Mouse (Mus musculus) olfactory bulb, adult 2 months (tissue): ENCODE data around the gene Gpr88. TPM values are rescaled to one million over a fixed set of nuclear protein-coding genes. Genes with fewer than 3 reads are reported as not detected.

ENCODE experiments used
- H3K27ac ChIP-seq: fragments of 200-500 bp; 2 replicates; pipeline ENCODE4 v1.5.1; 2012; ENCODE audit warnings: low read depth, low read length; ENCODE audit not compliant: insufficient read depth
- H3K4me1 ChIP-seq: fragments of 200-500 bp; 2 replicates; pipeline ENCODE4 v1.6.1; 2012; ENCODE audit warnings: low read length; ENCODE audit not compliant: control insufficient read depth, insufficient read depth
- H3K4me3 ChIP-seq: fragments of 200-500 bp; 2 replicates; pipeline ENCODE4 v1.5.1; 2012; ENCODE audit warnings: mild to moderate bottlenecking, low read depth, low read length, moderate library complexity; ENCODE audit not compliant: insufficient read depth
- CTCF ChIP-seq: fragments of 200-500 bp; IDR thresholded peaks from 2 replicates; pipeline ENCODE4 v1.5.1; 2012; ENCODE audit warnings: low read depth, mild to moderate bottlenecking, low read length, moderate library complexity; ENCODE audit not compliant: insufficient read depth
- POLR2A ChIP-seq: fragments of 200-500 bp; IDR thresholded peaks from 2 replicates; pipeline ENCODE4 v1.6.1; 2012; ENCODE audit warnings: mild to moderate bottlenecking, low read depth, low read length, moderate library complexity; ENCODE audit not compliant: insufficient read depth
- WGBS: fragments of 180-500 bp; shearing (Covaris S2); methylation state at CpG from one replicate; pipeline ENCODE4 v1.1.7; 2018; 5-methylcytosine and 5-hydroxymethylcytosine counted together
- polyA plus RNA-seq: library from polyadenylated mRNA; stranded (reverse); fragments of >200 nt; gene quantifications from 2 replicates; pipeline ENCODE4 v1.2.4, GENCODE M21; 2012; ENCODE audit warnings: low replicate concordance; ENCODE audit not compliant: missing spikeins, insufficient read depth, insufficient read length

The Gpr88 gene
- polyA plus RNA-seq, 1 experiment: not detected

GRCm38 (mm10) chr3:116211639-116212038 lies 41.7 kb downstream of the Gpr88 start:
- Histone ChIP-seq H3K4me1 (no peaks in the 10 kb centered on the region), H3K4me3 (no peak overlapping the region), H3K27ac (no peak overlapping the region)
- TF ChIP-seq CTCF (no peak), POLR2A (no peak)
- WGBS: 87% methylated on average over 5 of the region's 5 CpGs

GRCm38 (mm10) chr3:116210720-116211121 lies 42.6 kb downstream of the Gpr88 start:
- TF ChIP-seq POLR2A: no peak
- TF ChIP-seq CTCF: no peak
- WGBS: 74% methylated on average over 8 of the region's 8 CpGs
- no peak overlapping the region for H3K27ac ChIP-seq
- no peak overlapping the region for H3K4me3 ChIP-seq
- H3K4me1 ChIP-seq: no peaks in the 10 kb centered on the region

DNA sequence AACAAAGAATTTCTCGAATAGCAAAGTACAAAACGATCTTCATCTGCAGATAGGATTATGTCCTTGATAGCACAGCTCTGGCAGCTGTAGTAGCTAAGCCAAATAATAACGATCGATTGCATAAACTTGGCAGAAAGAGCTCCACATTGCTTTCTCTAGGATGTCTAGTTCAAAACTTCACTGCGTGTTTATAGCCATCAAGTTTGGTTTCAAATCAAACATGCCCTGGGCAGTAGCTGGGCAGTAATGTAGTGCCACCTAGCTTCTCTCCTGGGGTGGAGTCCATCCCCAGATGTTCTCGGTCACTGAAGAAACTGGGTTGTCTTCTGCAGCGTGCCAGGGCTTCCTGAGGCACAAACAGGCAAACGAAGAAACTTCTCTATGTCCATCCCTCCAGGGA lies 44.1 kb downstream of the Gpr88 start:
- WGBS: 76% methylated on average over 8 of the region's 8 CpGs
- no peak overlapping the region for H3K4me3 ChIP-seq
- no peaks in the 10 kb centered on the region for H3K4me1 ChIP-seq
- H3K27ac ChIP-seq: no peak overlapping the region
- no peak for TF ChIP-seq POLR2A
- TF ChIP-seq CTCF: no peak

- 89% methylated on average over 8 of the region's 8 CpGs for WGBS
- no peak for TF ChIP-seq POLR2A
- TF ChIP-seq CTCF: no peak
- H3K4me1 ChIP-seq: no peaks in the 10 kb centered on the region
These were observed 46.9 kb downstream of the Gpr88 start for GRCm38 (mm10) chr3:116206306-116206834.

GRCm38 (mm10) chr3:116205346-116206219 lies 47.7 kb downstream of the Gpr88 start:
- Histone ChIP-seq H3K4me3 (no peak overlapping the region), H3K27ac (no peak overlapping the region), H3K4me1 (no peaks in the 10 kb centered on the region)
- WGBS: 91% methylated on average over 13 of the region's 13 CpGs
- no peak for TF ChIP-seq POLR2A
- TF ChIP-seq CTCF: no peak

More at GRCm38 (mm10) chr3:116206306-116206834, 46.9 kb downstream of the Gpr88 start:
- H3K27ac ChIP-seq: no peak overlapping the region
- no peak overlapping the region for H3K4me3 ChIP-seq

DNA sequence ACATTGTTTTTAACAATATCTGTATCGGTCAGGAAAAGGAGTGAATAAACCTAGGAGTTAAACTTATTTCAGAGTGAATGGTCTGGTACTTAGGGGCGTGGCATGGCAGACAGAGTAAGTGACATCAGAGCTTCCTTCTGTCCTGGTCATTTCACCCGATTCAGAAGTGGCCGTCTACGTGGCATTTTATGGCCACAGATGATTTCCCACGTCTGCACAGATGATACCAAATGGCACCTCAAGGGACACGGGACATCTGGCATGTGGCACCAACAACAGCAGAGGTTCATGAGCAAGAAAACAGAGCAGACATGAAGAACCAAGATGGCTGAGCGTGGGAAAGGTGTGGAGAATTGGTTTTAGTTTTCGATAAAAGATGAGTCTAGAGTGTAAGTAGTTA lies 48.7 kb downstream of the Gpr88 start:
- no peaks in the 10 kb centered on the region for H3K4me1 ChIP-seq
- TF ChIP-seq CTCF (no peak), POLR2A (no peak)
- 85% methylated on average over 9 of the region's 9 CpGs for WGBS
- H3K4me3 ChIP-seq: no peak overlapping the region
- no peak overlapping the region for H3K27ac ChIP-seq

DNA sequence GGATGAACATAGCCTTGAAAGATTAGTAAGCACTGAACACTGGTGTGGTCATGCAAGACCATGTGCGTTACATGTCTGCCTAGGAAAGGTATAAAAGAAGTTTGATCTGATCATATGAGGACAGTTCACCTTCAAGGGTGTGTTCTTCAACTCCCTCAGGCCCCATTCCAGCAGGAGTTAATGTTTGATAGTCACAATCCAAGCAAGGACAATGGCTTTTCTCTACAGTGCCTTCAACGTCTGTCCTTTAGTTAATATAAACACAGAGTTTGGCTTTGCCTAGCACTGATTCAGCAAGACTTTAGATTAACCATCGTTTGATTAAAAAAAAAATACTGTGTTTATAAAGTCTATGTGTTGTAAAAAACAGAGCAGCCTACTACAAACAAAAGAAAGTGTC lies 49.4 kb downstream of the Gpr88 start:
- Histone ChIP-seq H3K4me3 (no peak overlapping the region), H3K4me1 (no peaks in the 10 kb centered on the region), H3K27ac (no peak overlapping the region)
- TF ChIP-seq POLR2A (no peak), CTCF (no peak)
- 60% methylated on average over 3 of the region's 3 CpGs for WGBS

GRCm38 (mm10) chr3:116200060-116200459 lies 53.2 kb downstream of the Gpr88 start:
- Histone ChIP-seq H3K27ac (no peak overlapping the region), H3K4me3 (no peak overlapping the region), H3K4me1 (no peaks in the 10 kb centered on the region)
- WGBS: 73% methylated on average over 10 of the region's 10 CpGs
- TF ChIP-seq CTCF: no peak
- no peak for TF ChIP-seq POLR2A

Other genes with a start within 250 kb of the Gpr88 start
- gene Slc30a7, start 246.1 kb downstream of the Gpr88 start, polyA plus RNA-seq: not detected in 2 replicates
- not detected in 2 replicates for gene Extl2, start 246.0 kb downstream of the Gpr88 start, polyA plus RNA-seq
- gene Vcam1, start 123.8 kb downstream of the Gpr88 start, polyA plus RNA-seq: 87.8 TPM in 1 of 2 replicates, not detected in the other
- gene Cdc14a, start 170.5 kb upstream of the Gpr88 start, polyA plus RNA-seq: not detected in 2 replicates